23 mouse cellular contexts compared by ENCODE assay signal in genomic region chr5:105616538-105616937, GRCm38 (mm10).
DNase-seq lines count a peak whose midpoint lies in the region; ATAC-seq and TF ChIP-seq lines count a peak whose summit lies in the region.
"Had no signal": no experiment of that assay in that cellular context is flagged by ENCODE, and none has a peak within 500 bp of the region (broad histone marks: within the 10 kb centered on the region; RNA-seq: fewer than 3 reads in every experiment).

No protein-coding gene starts in this region.

- H3K79me2 ChIP-seq in heart, adult 2 months (replicated peaks; ENCODE audit: control insufficient read depth, insufficient read depth, low read length), result no peaks in the 10 kb centered on the region
- H3K79me2 ChIP-seq in CH12.LX (replicated peaks; ENCODE audit: control insufficient read depth, extremely low read depth, insufficient read depth, poor library complexity, severe bottlenecking), result no peaks in the 10 kb centered on the region

- TF ChIP-seq CTCF in heart, adult 2 months (IDR thresholded peaks at IDR 0.05), result no peak
- TF ChIP-seq CTCF in CH12.LX (conservative IDR thresholded peaks at IDR 0.05 in 1 of 2, IDR thresholded peaks at IDR 0.05 in 1 of 2; ENCODE audit: low read depth in 2 of 2, low read length in 2 of 2), result no peak

- TF ChIP-seq POLR2A in heart, adult 2 months (IDR thresholded peaks at IDR 0.05; ENCODE audit: insufficient read depth, low read depth, low read length), result no peak
- no peak for TF ChIP-seq POLR2A in CH12.LX (IDR thresholded peaks at IDR 0.05; ENCODE audit: low read depth, low read length)

- peak overlapping the region; percentile 83; the same call in 1 of the 2 replicates for H3K4me2 ChIP-seq in CH12.LX (ENCODE audit: insufficient read depth, low read depth, poor library complexity, severe bottlenecking)
- H3K4me2 ChIP-seq: embryonic facial prominence, embryonic 13.5 days; forebrain, embryonic 15.5 days; heart, embryonic 12.5 days; hindbrain, embryonic 15.5 days; limb, embryonic 15.5 days; midbrain, embryonic 15.5 days had no signal

- no peak overlapping the region for H3K9ac ChIP-seq in heart, adult 2 months (ENCODE audit: low read depth, low read length)
- no peak overlapping the region for H3K9ac ChIP-seq in CH12.LX (ENCODE audit: insufficient read depth, low read depth)
- H3K9ac ChIP-seq: embryonic facial prominence, embryonic 13.5 days; forebrain, embryonic 15.5 days; heart, embryonic 12.5 days; hindbrain, embryonic 15.5 days; limb, embryonic 15.5 days; midbrain, embryonic 15.5 days had no signal

- H3K27ac ChIP-seq in heart, adult 2 months, result no peak overlapping the region; the same call in 1 of the 2 replicates
- no peak overlapping the region for H3K27ac ChIP-seq in CH12.LX (ENCODE audit: insufficient read depth, low read depth)
- H3K27ac ChIP-seq: embryonic facial prominence, embryonic 13.5 days; forebrain, embryonic 15.5 days; hindbrain, embryonic 15.5 days; kidney, postnatal 0 days; limb, embryonic 15.5 days; midbrain, embryonic 15.5 days had no signal

- TF ChIP-seq RAD21 in CH12.LX (IDR thresholded peaks at IDR 0.05; ENCODE audit: low read depth, low read length), result no peak

- 65% methylated on average over 5 of the region's 5 CpGs for WGBS in heart, adult 2 months

- no peaks in the 10 kb centered on the region for H3K27me3 ChIP-seq in heart, adult 2 months (ENCODE audit: control insufficient read depth, insufficient read depth, low read length)
- H3K27me3 ChIP-seq in CH12.LX (replicated peaks), result no peaks in the 10 kb centered on the region
- H3K27me3 ChIP-seq: embryonic facial prominence, embryonic 13.5 days; forebrain, embryonic 15.5 days; heart, embryonic 12.5 days; hindbrain, embryonic 15.5 days; limb, embryonic 15.5 days; midbrain, embryonic 15.5 days had no signal

- intact Hi-C loops in heart, adult 2 months (cut with DNase I), result no loop called here
- intact Hi-C loops in left cerebral cortex, postnatal 14 days (cut with DNase I), result no loop called here

- peak; percentile 92 for DNase-seq in heart, adult 11 months
- DNase-seq in heart, adult 2 months, result no peak
- peak; percentile 63 for DNase-seq in CH12.LX (ENCODE audit: extremely low read depth)
- DNase-seq in thymus, postnatal 14 days, result peak; percentile 73
- DNase-seq in right cerebral cortex, postnatal 36 days (ENCODE audit: low spot score in 2 of 2), result no peak
- DNase-seq in left cerebral cortex, postnatal 14 days (ENCODE audit: low spot score in 2 of 2), result no peak
- no peak for DNase-seq in cerebellum, adult 9-11 months
- DNase-seq: adrenal gland, adult 2 months; cerebellum, adult 9-10 months; gastrocnemius, postnatal 36 days; heart, postnatal 36 days; retina, postnatal 1 day; right cerebral cortex, postnatal 4 days had no signal

- H3K36me3 ChIP-seq in heart, adult 2 months (ENCODE audit: control insufficient read depth, insufficient read depth, low read length), result peaks cover 16% of the 10 kb centered on the region
- no peaks in the 10 kb centered on the region for H3K36me3 ChIP-seq in CH12.LX (replicated peaks in 1 of 2; ENCODE audit: control insufficient read depth in 1 of 2, insufficient read depth in 1 of 2, low read length in 1 of 2)
- H3K36me3 ChIP-seq: embryonic facial prominence, embryonic 13.5 days; forebrain, embryonic 15.5 days; hindbrain, embryonic 15.5 days; limb, embryonic 15.5 days; midbrain, embryonic 15.5 days had no signal

- ATAC-seq in monocyte, adult 5-6 weeks (replicated peaks; ENCODE audit: insufficient number of reproducible peaks, low FRiP score, low TSS enrichment, poor library complexity, severe bottlenecking), result peak; percentile 53; the same call in 1 of the 2 replicates
- ATAC-seq: forebrain, embryonic 15.5 days; intestine, postnatal 0 days; lung, postnatal 0 days; midbrain, embryonic 15.5 days had no signal

- no peak for TF ChIP-seq EP300 in heart, adult 2 months (IDR thresholded peaks at IDR 0.05; ENCODE audit: insufficient read depth, low read depth, low read length)
- TF ChIP-seq EP300 in CH12.LX (IDR thresholded peaks at IDR 0.05; ENCODE audit: low read length), result peak; percentile 52

- H3K9me3 ChIP-seq in CH12.LX (replicated peaks; ENCODE audit: low read length), result no peaks in the 10 kb centered on the region
- H3K9me3 ChIP-seq: embryonic facial prominence, embryonic 13.5 days; forebrain, embryonic 15.5 days; hindbrain, embryonic 15.5 days; limb, embryonic 15.5 days; midbrain, embryonic 15.5 days had no signal

- dilution Hi-C loops in CH12.LX (cut with MboI; ENCODE audit: extremely low pct_ligation_motif_present, extremely low pct_unique_long_range_greater_than_20kb, low sequenced_read_pairs), result no loop called here

- H3K4me1 ChIP-seq in heart, adult 2 months (ENCODE audit: control insufficient read depth, insufficient read depth, low read length), result peaks cover 15% of the 10 kb centered on the region
- H3K4me1 ChIP-seq in CH12.LX (ENCODE audit: control insufficient read depth in 1 of 2, insufficient read depth in 2 of 2), result peaks cover 10 to 49% of the 10 kb centered on the region in 2 experiments
- H3K4me1 ChIP-seq: embryonic facial prominence, embryonic 13.5 days; forebrain, embryonic 15.5 days; heart, embryonic 12.5 days; hindbrain, embryonic 15.5 days; midbrain, embryonic 15.5 days had no signal

- H3K4me3 ChIP-seq in heart, adult 2 months, result no peak overlapping the region
- no peak overlapping the region for H3K4me3 ChIP-seq in CH12.LX (replicated peaks in 1 of 3; ENCODE audit: low read depth in 2 of 3, low read length in 2 of 3, poor library complexity in 1 of 3)
- H3K4me3 ChIP-seq: embryonic facial prominence, embryonic 13.5 days; forebrain, embryonic 15.5 days; heart, embryonic 12.5 days; hindbrain, embryonic 15.5 days; limb, embryonic 15.5 days; midbrain, embryonic 15.5 days had no signal

- in situ Hi-C loops in CH12.LX (cut with MboI; ENCODE audit: low pct_ligation_motif_present, low pct_unique_long_range_greater_than_20kb, low sequenced_read_pairs), result no loop called here

TF ChIP-seq in CH12.LX, 34 proteins besides CTCF, POLR2A, EP300 and RAD21:
- TF ChIP-seq ELF1 (IDR thresholded peaks at IDR 0.05; ENCODE audit: low read depth, low read length) (peak; percentile 45; the same call in 1 of the 2 replicates), JUN (IDR thresholded peaks at IDR 0.05; ENCODE audit: insufficient read depth, low read depth, low read length) (no peak), NELFE (IDR thresholded peaks at IDR 0.05; ENCODE audit: low read depth, low read length) (no peak), BHLHE40 (IDR thresholded peaks at IDR 0.05; ENCODE audit: low read depth, low read length) (0 out of 2 replicates have a peak, but pooled peaks have one; percentile 23), SIN3A (IDR thresholded peaks at IDR 0.05; ENCODE audit: low read length) (0 out of 2 replicates have a peak, but pooled peaks have one; percentile 16), IRF4 (IDR thresholded peaks at IDR 0.05; ENCODE audit: low read depth, low read length) (peak; percentile 72), CHD2 (IDR thresholded peaks at IDR 0.05; ENCODE audit: low read length) (0 out of 2 replicates have a peak, but pooled peaks have one; percentile 52)

Comparison
In these comparisons a context has a peak if more than half of its experiments do, and no peak if none do; other contexts are left out.
1. DNase-seq: peak in heart, adult 11 months (single experiment), CH12.LX (single experiment) and thymus, postnatal 14 days (single experiment); none in heart, adult 2 months (0 of 2), right cerebral cortex, postnatal 36 days (0 of 2), left cerebral cortex, postnatal 14 days (0 of 2) and cerebellum, adult 9-11 months (single experiment).